Mouse (Mus musculus) CD4-positive, CD25-positive, alpha-beta regulatory T cell, adult 4 months (primary cell): Measurements from ENCODE around the gene 1700017N19Rik. TPM values are rescaled to one million over a fixed set of nuclear protein-coding genes. Genes with fewer than 3 reads are reported as not detected.
"Not testable (repeated sequence)": the region's sequence is repeated elsewhere in the genome, so short reads cannot be mapped to it uniquely, and the experiment has no call there.

ENCODE experiments used
- ATAC-seq: one replicate; pipeline ENCODE4 v1.8.0; 2017
- polyA plus RNA-seq, 2 experiments: library from polyadenylated mRNA; unstranded; fragments of 100-300 nt; shearing (Covaris generic); gene quantifications; one replicate each; pipeline ENCODE4 v1.2.1; 2017

1700017N19Rik gene
- polyA plus RNA-seq, result not detected

GRCm38 (mm10) chr10:100590323-100590722, at the start of gene 1700017N19Rik, which contains the start of gene 4930430F08Rik:
1700017N19Rik (plus strand) TSS chr10:100590484.
4930430F08Rik (minus strand) TSS chr10:100590423.
- no peak for ATAC-seq

- ATAC-seq, result no peak
These were observed 33.6 kb upstream of the 1700017N19Rik start for GRCm38 (mm10) chr10:100556566-100557175.

- not testable (repeated sequence) for ATAC-seq
These were observed 29.9 kb upstream of the 1700017N19Rik start for GRCm38 (mm10) chr10:100560194-100560883.

- no peak for ATAC-seq
These were observed 26.2 kb upstream of the 1700017N19Rik start for GRCm38 (mm10) chr10:100564112-100564511.

GRCm38 (mm10) chr10:100571707-100572106, 18.6 kb upstream of the 1700017N19Rik start:
- ATAC-seq, result no peak

GRCm38 (mm10) chr10:100574505-100575149, 15.7 kb upstream of the 1700017N19Rik start:
- ATAC-seq, result no peak

GRCm38 (mm10) chr10:100575294-100575693, 15.0 kb upstream of the 1700017N19Rik start:
- no peak for ATAC-seq

- no peak for ATAC-seq
These were observed 6.1 kb upstream of the 1700017N19Rik start for GRCm38 (mm10) chr10:100584178-100584577.

- ATAC-seq, result peak; percentile 21
These were observed 1.8 kb upstream of the 1700017N19Rik start for GRCm38 (mm10) chr10:100588524-100588923.

GRCm38 (mm10) chr10:100588932-100589388, 1.3 kb upstream of the 1700017N19Rik start:
- peak; percentile 94 for ATAC-seq

- ATAC-seq, result no peak
These were observed 8.1 kb downstream of the 1700017N19Rik start for GRCm38 (mm10) chr10:100598339-100598738.

GRCm38 (mm10) chr10:100603511-100603910, 13.2 kb downstream of the 1700017N19Rik start:
- no peak for ATAC-seq

- no peak for ATAC-seq
These were observed 14.0 kb downstream of the 1700017N19Rik start for GRCm38 (mm10) chr10:100604254-100604653.

- no peak for ATAC-seq
These were observed 27.1 kb downstream of the 1700017N19Rik start for GRCm38 (mm10) chr10:100617233-100617903.

GRCm38 (mm10) chr10:100619474-100619873, 29.2 kb downstream of the 1700017N19Rik start:
- no peak for ATAC-seq

- no peak for ATAC-seq
These were observed 29.8 kb downstream of the 1700017N19Rik start for GRCm38 (mm10) chr10:100620040-100620439.

- ATAC-seq, result no peak
These were observed 32.2 kb downstream of the 1700017N19Rik start for GRCm38 (mm10) chr10:100622494-100622893.

GRCm38 (mm10) chr10:100629762-100630438, 39.6 kb downstream of the 1700017N19Rik start:
- peak; percentile 68 for ATAC-seq

GRCm38 (mm10) chr10:100642887-100643286, 52.6 kb downstream of the 1700017N19Rik start:
- no peak for ATAC-seq

GRCm38 (mm10) chr10:100645331-100645935, 55.1 kb downstream of the 1700017N19Rik start:
- no peak for ATAC-seq

GRCm38 (mm10) chr10:100654183-100654582, 63.9 kb downstream of the 1700017N19Rik start:
- no peak for ATAC-seq
